Mouse (Mus musculus) testis, postnatal 10 days (tissue): ENCODE measurements around the gene Parp2.
A peak's percentile ranks its signal among the peaks of the same experiment; 100 is the strongest.
"Not testable (repeated sequence)": the region's sequence is repeated elsewhere in the genome, so short reads cannot be mapped to it uniquely, and the experiment has no call there.

Source experiments
- DNase-seq: peaks from one replicate; pipeline ENCODE4 v3.0.0; 2021; ENCODE audit warnings: low spot score

Gene Parp2

DNA sequence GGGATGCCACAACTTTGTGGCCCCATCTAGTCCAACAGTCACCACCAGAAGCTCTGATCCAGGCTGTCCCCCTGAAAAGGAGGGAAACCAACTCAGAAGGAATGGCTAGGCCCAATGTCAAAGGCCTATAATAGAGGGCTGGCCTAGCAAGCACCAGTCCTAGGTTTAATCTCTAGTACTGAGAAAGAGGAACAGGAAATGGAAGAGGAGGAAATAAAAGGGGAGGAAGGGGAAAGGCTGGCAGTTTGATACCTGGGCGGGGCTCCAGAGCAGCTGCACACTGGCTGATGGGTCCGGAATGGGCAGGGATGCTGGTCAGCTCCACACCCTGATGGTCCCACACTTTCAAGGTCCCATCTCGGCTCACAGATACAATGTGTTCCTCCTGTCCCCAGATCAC, 22.2 kb downstream of the Parp2 start:
- no peak for DNase-seq

DNA sequence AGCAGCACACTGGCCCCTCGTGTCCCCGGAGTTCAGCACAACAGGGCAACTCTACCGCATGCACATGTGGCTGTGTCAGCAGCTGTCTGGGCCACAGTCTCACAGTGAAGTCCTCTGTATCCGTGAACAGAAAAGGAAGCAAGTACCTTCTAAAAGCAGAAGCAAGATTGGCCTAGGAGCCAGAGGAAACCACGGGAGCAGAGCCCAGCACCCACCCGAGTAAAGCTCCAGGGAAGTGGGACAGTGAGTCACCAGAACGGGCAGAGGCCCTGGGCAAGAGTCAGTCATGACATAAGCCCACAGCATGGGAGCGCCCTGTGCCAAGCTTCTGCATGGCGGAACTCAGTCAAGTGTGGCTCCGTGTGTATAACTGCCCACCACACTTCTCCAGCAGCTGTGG, 26.3 kb downstream of the Parp2 start:
- DNase-seq = no peak

DNA sequence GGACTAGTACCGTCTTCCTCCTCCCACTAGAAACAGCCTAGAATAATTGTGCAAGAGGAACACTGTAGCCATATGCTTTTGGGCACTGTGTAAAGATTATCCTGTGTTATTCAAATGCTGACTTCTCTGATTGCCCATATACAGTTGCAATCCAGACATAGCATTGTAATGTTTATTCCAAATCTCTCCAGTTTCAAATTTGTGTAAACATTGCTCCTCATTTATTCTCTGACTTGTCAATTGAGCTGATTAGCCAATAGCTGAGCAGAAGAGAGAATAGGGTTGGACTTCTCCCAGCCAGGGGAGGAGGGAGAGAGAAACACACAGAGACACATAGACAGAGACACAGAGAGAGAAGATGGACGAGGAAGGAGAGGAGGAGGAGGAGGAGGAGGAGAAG, 26.8 kb downstream of the Parp2 start:
- DNase-seq = no peak

- DNase-seq = peak; percentile 71
Observed at GRCm38 (mm10) chr14:50837236-50837635, 29.6 kb downstream of the Parp2 start.

GRCm38 (mm10) chr14:50855788-50856187, 48.1 kb downstream of the Parp2 start:
- DNase-seq = no peak

GRCm38 (mm10) chr14:50862641-50863040, 55.0 kb downstream of the Parp2 start:
- no peak for DNase-seq

- DNase-seq = not testable (repeated sequence)
Observed at GRCm38 (mm10) chr14:50865005-50865404, 57.4 kb downstream of the Parp2 start.

GRCm38 (mm10) chr14:50866966-50867365, 59.3 kb downstream of the Parp2 start:
- no peak for DNase-seq

GRCm38 (mm10) chr14:50868211-50868610, 60.6 kb downstream of the Parp2 start:
- no peak for DNase-seq

DNA sequence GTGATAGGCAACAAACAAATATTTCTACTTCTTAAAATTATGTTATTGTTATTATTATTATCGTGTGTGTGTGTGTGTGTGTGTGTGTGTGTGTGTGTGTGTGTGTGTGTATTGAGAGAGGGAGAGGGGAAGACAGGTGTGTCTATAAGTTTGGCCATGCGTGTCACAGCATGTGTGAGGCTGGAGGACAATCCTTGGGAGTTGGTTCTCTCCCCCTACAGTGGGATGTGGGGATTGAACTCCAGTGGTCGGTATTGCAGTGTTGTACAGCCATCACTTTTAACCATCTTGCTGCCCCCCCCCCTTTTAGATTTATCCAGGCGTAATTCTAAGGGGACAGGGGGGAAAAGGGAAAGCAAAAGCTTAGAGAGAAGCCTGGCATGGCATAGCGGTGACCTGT, 61.0 kb downstream of the Parp2 start:
- DNase-seq = no peak

DNA sequence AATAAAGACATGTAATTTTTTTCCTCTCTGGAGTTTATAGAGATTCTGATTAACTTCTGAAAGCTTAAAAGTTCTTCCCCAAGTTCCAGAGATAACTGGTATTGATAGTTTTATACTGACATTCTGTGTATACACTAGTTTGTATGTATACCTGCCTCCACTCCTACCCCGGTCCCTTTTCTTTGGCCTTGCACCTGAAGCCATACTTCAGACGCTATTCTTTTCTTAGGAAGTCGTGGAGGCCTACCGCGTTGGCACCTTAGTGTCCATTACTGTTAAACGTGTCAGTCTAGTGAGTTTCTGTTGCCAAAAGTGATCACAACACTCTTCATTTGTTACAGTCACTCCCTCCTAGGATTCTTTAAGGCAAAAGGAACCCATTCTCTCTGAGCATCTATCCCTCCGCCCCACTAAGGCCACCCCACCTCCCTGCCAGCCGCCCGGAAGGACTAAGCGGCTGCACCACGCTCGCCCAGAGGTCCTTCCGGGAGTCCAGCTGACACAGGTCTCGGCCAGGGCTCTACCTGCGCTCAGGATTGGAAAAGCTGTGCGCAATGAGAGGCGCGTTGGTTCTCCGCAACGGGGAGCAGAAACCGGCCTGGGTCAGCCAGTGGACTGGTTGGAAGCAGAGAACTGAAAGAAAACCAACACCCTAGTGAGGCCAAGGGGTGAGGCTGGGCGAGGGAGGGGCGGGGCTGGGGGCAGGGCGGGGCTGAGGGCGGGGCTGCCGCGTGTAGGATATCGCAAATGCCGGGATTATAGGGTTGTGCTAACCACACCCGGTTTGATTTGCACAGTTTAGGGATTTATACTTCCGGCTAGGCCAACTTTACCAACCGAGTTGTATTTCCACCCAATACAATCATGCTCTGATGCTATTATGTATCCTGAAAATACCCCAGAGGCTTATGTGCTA, 62.5 kb downstream of the Parp2 start, which contains the start of gene Tep1:
Gene Tep1 (minus strand): TSS at position 672 of the 916 bp plus-strand sequence.
- peak; percentile 82 for DNase-seq

- DNase-seq = no peak
Observed at GRCm38 (mm10) chr14:50870805-50871143, 63.1 kb downstream of the Parp2 start.
